Mouse (Mus musculus): ENCODE data around the gene Crls1. TPM values are rescaled to one million over a fixed set of nuclear protein-coding genes. Genes with fewer than 3 reads are reported as not detected.

The Crls1 gene
- total and polyA plus RNA-seq, 3 experiments = 46.2 to 194 (median 51.8) TPM

Other genes starting within 250 kb of the Crls1 start
- 5.9 and 8.8 TPM in 2 replicates for gene Shld1, start 159.7 kb upstream of the Crls1 start, total RNA-seq (2012; rRNA removed)
- 1 to 10 TPM in 1 of 2 experiments, not detected in 1; 8.0 TPM for gene Shld1, start 159.7 kb upstream of the Crls1 start, polyA plus RNA-seq (2012; ENCODE audit: insufficient read depth in 1 of 2, insufficient read length in 2 of 2, low read depth in 1 of 2, low replicate concordance in 2 of 2, missing spikeins in 1 of 2)
- not detected in 2 replicates for gene Chgb, start 65.4 kb upstream of the Crls1 start, total RNA-seq (2012; rRNA removed)
- under 1 TPM in 1 of 2 experiments, not detected in 1; 0.06 TPM for gene Chgb, start 65.4 kb upstream of the Crls1 start, polyA plus RNA-seq (2012; ENCODE audit: insufficient read depth in 1 of 2, insufficient read length in 2 of 2, low read depth in 1 of 2, low replicate concordance in 2 of 2, missing spikeins in 1 of 2)
- gene Trmt6, start 30.6 kb upstream of the Crls1 start, total RNA-seq (2012; rRNA removed) = 60.1 and 64.1 TPM in 2 replicates
- gene Trmt6, start 30.6 kb upstream of the Crls1 start, polyA plus RNA-seq (2012; ENCODE audit: insufficient read depth in 1 of 2, insufficient read length in 2 of 2, low read depth in 1 of 2, low replicate concordance in 2 of 2, missing spikeins in 1 of 2) = 10 to 100 TPM in 1 of 2 experiments, not detected in 1; 53.6 TPM
- 22.0 and 25.1 TPM in 2 replicates for gene Mcm8, start 30.5 kb upstream of the Crls1 start, total RNA-seq (2012; rRNA removed)
- gene Mcm8, start 30.5 kb upstream of the Crls1 start, polyA plus RNA-seq (2012; ENCODE audit: insufficient read depth in 1 of 2, insufficient read length in 2 of 2, low read depth in 1 of 2, low replicate concordance in 2 of 2, missing spikeins in 1 of 2) = 10 to 100 TPM in 1 of 2 experiments, not detected in 1; 21.9 TPM
- gene Lrrn4, start 34.2 kb downstream of the Crls1 start, total RNA-seq (2012; rRNA removed) = not detected in 2 replicates
- gene Lrrn4, start 34.2 kb downstream of the Crls1 start, polyA plus RNA-seq (2012; ENCODE audit: insufficient read depth in 1 of 2, insufficient read length in 2 of 2, low read depth in 1 of 2, low replicate concordance in 2 of 2, missing spikeins in 1 of 2) = not detected
- gene Fermt1, start 99.2 kb downstream of the Crls1 start, total RNA-seq (2012; rRNA removed) = not detected in 2 replicates
- gene Fermt1, start 99.2 kb downstream of the Crls1 start, polyA plus RNA-seq (2012; ENCODE audit: insufficient read depth in 1 of 2, insufficient read length in 2 of 2, low read depth in 1 of 2, low replicate concordance in 2 of 2, missing spikeins in 1 of 2) = not detected

Data from MEL (cell line).